Mouse (Mus musculus): ENCODE results near the gene Car6.

Car6 gene

DNA sequence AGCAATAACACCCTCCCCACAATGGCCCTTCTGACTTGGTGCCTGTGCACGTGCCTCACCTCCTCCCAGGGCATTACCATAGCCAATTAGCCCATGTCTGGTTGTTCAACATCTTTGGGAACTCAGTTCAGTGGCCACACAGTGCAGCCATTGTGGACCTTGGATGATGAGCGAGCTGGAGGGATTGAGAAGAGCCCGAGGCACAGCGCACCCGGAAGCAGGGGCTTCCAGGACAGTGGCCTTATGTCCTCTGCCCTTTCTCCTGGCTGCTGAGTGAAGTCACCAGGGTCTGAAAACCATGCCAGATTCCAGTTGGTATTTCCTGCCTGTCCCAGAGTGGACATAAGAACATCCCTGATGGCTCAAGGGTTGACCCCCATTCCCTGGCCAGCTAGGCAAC, at the start of gene Car6:
Car6 (minus strand) TSS at position 101 of the 400 bp plus-strand sequence.
- no peak for DNase-seq (ENCODE audit: low read depth)

DNA sequence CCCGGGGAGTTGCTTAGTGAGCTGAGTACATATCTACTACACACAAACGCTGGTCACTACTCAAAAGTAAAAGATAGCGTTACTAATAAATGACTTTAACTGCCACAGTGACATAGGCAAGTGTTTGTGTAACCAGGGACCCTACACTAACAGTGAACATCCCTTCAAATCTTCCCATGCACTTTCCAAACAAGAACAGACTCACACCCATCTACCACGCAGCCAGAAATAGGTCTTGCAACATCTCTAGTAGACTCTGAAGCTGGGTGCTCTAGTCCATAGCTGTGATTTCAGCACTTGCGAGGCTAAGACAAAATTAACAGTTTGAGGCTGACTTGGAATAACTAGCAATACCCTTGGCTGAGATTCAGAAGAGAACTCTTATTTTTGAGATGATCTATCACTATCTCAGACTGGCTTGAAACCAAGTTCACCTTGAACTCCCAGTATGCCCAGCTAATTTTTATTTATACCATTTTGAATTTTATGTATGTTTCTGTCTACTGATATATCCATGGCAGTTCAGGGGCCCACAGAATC, 48.7 kb upstream of the Car6 start:
- no peak for DNase-seq (ENCODE audit: low read depth)

DNA sequence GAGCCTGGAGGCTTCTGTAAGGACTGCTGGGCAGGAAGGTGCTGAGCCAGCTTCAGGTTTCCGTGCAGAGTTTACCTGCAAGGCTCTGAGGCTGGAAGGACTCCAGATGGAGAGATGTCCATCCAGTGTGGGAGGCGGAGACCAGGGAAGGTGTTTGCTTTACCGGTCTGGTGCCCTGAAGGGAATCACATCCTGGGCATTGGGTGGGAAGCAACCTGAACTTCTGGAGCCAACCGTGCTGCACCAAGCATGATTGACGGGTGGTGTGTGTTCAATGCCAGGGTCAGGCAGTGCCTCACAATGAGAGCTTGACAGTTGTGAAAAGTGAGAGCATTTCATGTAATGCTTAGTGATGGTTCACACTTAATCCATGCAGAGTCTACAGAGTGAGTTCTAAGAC, 47.8 kb upstream of the Car6 start:
- DNase-seq (ENCODE audit: low read depth): no peak

DNA sequence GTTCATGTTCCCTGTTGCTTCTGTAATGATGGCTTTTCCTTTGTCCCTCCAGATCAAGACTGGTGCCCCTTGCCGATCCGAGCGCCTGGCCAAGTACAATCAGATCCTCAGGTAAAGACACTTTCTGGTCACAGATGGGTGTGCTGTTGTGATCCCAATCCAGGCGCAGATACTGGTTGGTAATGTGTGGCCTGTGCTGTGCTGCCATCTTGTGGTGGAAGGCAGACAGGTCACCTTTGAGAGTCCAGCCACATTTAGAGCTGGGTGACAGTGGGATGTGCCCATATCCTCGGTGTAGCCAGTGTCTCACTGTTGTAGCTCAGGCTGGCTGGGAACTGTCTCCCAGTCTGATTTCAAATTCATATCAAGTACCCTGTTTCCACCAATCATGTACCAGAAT, 46.9 kb upstream of the Car6 start:
- DNase-seq (ENCODE audit: low read depth): no peak

DNA sequence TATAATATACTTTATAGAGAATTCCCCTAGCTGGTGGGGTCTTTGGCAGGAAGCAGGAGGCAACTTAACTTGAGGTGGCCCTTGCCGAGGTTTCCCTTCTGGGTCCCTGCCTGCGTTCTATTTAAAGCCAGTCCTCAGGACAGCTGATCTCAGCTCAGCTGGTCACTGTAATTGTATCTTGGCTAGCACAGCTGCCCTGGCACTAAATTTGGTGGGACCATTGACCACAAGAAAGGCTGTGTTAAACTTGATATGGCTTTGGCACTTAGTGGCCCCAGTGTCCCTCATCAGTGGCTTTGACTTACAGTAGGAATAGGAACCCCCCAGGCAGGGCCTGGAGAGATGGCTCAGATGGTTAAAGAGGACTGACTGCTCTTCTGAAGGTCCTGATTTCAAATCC, 44.7 kb upstream of the Car6 start:
- no peak for DNase-seq (ENCODE audit: low read depth)

DNA sequence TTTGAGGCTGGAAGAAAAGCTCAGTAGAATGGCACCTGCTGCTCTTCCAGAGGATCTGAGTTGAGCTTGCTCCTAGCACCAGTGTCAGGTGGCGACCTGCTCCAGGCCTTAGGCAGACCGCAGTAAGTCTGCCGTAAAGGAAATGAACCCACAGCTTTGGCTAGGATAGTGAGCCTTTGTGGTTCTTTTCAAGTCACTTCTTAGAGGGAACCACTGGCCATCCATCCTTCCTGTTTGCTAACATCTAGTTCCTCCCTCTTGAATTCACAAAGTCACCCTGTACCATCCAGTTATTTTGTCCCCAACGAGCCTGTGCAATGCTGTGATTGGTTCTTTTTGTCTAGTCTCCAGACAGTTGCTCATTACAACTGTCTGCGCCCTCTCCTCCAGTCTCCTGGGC, 41.6 kb upstream of the Car6 start:
- DNase-seq (ENCODE audit: low read depth): no peak

DNA sequence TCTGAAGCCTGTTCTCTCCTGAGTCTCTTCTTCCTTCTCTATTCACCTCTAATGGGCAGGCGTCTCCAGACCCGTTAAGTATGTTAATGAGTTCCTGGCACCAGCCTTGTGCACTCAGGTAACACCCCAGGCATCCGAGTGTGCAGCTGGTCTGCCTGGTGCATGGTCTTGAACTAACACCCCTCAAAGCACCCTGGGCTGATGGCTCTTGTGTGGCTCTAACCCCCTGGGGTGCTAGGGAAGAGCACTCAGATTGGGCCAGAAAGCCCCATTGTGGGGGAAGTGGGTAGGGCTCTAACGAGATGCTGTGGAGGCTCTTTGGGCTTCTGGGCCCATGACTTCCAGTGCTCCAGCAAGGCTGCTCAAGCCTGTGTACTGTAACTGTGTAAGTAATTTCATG, 40.6 kb upstream of the Car6 start:
- no peak for DNase-seq (ENCODE audit: low read depth)

DNA sequence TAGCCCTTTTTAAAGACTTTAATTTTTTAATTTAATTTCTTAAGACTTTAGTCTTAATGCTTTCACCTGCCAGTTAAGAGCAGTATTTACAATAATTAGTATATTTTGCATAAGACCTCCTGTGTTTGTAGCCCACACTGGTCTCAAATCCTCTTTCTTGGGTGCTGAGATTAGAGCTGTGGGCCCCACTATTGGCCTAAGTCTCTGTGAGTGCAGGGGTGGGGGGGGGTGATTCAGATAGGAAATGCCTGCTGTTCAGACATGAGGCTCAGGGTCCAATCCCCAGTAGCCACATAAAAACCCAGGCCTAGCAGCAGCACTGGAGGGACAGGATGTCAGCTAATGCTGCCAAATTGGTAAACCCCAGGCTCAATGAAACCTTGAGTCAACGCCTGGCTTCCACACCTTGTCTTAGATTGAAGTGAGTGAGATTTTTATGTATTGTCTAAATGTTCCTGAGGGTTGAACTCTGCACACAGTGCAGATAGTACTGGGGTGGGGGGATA, 39.3 kb upstream of the Car6 start:
- DNase-seq (ENCODE audit: low read depth): no peak

DNA sequence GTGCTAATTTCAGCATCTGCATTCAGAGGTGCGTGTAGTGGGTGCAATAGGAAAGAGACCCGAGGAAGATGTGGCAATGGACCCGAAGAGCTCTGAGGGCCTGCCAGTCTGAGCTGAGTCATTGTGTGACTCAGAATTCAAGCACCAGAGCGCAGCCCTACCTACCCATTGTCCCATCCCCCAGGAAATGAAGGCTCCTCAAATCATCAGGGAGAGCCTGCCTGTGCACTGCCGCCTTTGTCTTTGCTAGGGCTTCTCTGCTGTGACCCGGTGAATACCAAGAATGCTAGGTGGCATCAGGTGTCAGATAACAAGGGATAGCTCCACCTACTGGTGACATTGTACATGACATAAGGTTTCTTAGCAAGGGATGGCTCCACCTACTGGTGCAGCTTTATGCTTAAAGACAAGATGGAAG, 38.8 kb upstream of the Car6 start:
- DNase-seq (ENCODE audit: low read depth): peak; percentile 91

DNA sequence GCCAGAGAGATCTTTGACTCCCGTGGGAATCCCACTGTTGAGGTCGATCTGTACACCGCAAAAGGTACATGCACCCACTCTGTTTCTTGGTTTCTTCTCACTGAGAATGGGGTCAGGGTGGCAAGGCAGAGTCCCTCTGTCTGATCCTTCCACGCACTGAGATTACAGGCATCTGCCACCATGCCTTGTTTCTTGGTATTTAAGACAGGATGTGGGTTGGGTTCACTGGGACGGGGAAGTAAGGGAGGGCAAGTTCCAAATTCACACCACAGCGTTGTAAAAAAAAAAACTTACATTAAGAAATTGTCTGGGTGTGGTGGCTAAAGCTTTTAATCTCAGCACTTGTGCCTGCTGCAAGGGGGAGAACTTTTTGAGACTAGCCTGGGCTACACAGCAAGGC, 38.4 kb upstream of the Car6 start:
- no peak for DNase-seq (ENCODE audit: low read depth)

DNA sequence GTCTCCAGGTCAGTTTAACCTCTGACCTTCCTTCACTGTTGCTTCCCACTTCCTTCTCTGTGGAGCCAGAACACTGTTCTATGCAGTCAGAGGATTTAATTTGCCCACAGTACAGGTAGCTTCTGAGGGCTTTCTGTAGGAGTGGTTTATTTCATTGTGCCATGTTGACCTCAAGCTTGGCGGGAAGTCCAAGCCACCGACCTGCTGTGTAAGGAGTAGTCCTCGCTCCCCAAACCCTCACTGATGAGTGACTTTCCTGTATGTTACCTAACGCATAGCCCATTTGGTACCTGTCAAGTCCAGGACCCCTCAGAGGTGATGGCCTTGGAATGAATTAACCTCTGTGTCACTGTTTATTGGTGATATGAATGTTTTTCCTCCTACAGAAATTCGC, 38.0 kb upstream of the Car6 start:
- DNase-seq (ENCODE audit: low read depth): no peak

DNA sequence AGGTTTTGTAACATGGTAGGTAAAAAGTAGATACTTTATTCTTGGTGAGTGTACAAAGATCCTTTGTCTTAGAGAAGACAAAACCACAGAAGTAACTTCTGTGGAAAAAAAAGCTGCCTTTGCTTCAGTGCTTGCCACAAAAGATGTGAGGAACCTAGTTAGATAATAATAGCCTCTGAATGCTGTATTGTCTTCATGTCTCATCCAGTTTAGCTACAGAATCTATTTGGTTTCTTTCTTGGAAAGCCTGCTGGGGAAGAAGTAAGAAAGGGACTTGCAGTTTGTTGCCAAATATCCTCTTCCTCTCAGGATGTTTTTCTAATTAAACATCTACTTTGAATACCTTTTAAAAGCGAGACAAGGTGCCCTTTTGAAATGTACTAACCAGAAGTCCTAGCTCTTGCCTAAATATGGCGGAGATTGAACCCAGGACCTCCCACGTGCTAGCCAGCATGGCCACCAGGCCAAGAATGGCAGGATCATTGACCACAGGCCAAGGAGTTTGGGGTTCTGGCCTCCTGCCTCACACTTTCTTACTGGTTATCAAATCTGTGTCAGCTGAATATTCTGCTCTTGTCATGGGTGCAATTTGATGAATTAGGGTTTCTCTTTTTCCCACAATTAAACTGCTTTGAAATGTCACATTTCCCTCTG, 37.4 kb upstream of the Car6 start:
- no peak for DNase-seq (ENCODE audit: low read depth)

DNA sequence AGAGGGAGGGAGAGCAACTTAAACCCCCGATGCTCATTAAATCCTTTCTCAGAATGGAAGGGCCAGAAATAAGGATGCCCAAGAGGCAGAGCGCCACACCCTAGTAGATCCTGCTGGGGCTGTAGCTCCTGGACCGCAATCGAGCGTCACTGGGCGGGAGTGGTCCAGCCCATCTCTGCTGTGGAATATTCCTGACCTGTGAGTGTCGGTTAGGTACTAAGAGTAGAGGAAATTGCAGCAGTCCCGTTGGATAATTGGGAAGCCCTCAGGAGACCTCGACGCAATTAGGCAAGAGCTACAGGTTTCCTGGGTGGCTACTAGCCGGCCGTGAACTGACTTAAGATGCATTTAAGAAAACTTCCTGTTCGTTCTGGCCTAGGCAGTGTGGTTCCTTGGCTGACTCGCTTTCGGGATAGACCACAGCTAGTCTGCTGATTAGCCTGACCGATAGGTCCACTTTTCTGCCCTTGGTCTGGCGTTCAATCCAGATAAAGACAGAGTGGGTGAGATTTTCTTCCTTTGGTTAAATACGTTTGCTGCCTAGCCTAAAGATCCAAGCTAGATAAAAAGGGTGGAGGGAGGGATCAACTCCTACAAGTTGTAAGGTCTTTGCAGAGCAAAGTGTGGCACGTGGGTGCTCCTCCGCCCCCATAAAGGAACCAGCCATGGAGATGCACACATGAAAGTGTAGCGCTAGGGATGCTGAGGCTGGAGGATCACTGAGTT, 36.7 kb upstream of the Car6 start:
- no peak for DNase-seq (ENCODE audit: low read depth)

DNA sequence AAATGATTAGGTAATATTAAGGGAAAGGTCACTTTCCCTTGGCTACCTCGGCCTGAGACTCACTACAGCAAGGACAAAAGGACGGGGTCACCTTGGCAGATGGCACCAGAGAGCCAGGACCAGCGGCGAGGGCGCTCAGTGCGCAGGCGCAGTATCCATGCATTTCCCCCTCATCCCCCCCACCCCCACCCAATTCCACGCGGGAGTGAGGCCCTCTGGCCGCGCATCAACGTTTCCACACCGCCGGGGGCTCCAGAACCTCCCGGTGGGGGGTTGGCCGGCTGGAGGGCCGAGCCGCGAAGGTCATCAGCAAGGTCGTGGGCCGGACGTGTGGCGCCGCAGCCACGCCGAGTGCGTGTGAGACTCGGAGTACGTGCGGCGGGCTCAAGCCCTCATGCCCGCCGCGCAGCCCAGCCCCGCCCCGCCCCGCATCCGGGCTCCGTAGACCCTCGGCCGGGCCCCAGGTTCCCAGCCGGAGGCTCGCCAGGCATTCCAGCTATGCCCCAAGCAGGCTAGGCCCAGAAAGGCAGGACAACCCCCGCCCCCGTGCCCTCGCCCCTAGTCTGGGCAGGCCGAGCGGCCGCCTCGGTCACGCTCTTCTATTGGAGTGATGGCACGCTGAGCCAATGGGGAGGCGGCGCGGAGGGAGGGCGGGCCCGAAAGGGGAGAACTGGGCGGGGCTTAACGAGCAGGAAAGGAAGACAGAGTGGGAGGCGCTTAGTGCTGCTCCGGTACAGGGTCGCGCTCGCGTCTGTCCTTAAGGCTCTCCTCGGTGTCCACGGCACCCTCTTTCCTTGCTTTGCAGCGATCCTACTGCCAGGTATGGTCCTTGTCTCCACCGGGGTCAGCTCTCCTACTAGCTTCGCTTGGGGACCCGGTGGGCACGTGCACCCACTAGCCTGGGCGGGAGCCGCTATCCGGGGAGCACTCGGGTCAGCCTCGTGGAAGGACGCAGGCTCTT, 35.7 kb upstream of the Car6 start, which contains the start of gene Eno1:
Eno1 (plus strand) TSS at position 201 of the 961 bp plus-strand sequence.
- peak; percentile 97 for DNase-seq (ENCODE audit: low read depth)

DNA sequence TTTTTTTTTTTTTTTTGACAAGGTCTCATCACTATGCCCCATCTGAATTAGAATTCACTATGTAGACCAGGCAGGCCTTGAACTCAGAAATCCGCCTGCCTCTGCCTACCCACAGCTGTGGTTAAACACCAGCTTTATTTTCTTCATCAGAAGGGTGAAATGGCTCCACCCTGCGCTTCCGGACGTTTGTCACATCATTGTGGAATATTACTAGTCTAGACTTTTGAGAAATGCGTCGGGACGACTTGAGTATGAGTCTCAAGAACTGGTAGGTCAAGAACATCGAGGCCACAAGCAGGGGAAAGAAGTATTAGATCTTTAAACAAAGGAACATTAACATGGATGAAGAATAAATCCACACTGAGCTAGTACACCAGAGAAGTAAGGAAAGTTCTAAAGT, 34.9 kb upstream of the Car6 start:
- no peak for DNase-seq (ENCODE audit: low read depth)

DNA sequence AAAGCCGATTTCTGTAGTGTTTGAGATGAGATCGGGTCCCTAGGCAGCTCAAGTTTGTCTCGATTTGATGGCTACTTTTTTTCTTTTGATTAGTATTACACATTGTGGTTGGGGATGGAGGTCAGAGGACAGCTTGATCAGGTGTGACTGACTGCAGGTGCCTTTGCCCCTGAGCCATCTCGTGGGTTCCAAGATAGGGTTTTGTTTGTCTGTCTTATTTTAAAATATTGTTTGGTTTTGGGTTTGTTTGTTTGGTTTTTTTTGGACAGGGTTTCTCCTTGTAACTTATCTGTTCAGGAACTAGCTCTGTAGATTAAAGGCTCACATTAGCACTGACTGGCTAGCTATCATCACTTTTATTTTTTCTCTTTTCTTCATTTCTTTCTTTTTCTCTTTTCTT, 34.5 kb upstream of the Car6 start:
- no peak for DNase-seq (ENCODE audit: low read depth)

DNA sequence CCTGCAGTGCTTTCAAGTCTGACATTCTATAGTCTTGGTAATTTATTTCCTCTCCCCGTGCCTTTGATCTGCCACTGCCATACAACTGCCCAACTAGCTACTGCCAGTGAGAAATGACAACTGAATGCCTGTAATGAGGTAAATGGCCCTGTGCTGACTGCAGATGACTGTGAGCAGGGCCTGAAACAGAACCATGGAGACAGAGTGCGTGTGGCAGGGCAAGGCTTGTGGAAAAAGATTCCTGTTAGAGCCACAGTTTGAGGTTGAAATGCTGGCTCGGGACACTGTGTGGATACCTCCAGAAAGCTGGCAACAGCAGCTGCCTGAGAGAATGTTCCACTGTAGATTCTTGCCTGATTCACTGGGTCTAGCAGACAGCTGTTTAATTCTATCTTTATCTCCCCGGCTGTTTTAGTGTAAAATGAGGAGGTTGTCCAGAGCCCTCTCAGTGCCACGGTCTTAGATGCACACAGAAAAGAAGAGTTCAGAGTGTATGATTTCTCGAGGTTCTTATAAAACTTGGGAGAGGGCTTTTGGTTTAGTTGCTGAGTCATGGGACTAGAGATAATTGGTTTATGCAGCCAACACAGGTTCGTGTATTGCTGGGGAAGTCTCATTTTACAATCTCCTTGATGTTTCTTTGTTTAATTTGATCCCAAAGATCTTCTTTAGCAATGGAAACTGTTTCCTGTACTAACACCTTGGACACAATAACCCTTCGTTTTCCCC, 33.6 kb upstream of the Car6 start:
- DNase-seq (ENCODE audit: low read depth): no peak

DNA sequence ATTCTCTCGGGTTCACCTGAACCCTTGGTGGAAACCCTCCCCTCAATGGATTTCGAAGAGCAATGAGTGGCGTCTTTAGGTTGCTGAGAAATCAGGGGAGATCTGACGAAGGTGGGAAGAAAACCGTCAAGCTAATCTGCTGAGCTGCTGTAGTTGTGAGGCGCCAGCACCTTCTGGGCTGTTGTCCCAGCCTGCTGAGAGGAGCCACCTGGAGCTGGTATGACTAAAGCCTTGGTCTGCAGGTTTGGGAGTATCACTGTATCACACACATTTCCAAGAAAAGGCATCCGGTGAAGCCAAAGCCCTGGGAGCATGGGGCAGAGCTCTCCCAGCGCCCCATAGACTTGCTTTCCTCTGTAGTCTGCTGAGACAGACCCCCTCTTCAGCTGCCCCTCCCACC, 30.7 kb upstream of the Car6 start:
- DNase-seq (ENCODE audit: low read depth): no peak

DNA sequence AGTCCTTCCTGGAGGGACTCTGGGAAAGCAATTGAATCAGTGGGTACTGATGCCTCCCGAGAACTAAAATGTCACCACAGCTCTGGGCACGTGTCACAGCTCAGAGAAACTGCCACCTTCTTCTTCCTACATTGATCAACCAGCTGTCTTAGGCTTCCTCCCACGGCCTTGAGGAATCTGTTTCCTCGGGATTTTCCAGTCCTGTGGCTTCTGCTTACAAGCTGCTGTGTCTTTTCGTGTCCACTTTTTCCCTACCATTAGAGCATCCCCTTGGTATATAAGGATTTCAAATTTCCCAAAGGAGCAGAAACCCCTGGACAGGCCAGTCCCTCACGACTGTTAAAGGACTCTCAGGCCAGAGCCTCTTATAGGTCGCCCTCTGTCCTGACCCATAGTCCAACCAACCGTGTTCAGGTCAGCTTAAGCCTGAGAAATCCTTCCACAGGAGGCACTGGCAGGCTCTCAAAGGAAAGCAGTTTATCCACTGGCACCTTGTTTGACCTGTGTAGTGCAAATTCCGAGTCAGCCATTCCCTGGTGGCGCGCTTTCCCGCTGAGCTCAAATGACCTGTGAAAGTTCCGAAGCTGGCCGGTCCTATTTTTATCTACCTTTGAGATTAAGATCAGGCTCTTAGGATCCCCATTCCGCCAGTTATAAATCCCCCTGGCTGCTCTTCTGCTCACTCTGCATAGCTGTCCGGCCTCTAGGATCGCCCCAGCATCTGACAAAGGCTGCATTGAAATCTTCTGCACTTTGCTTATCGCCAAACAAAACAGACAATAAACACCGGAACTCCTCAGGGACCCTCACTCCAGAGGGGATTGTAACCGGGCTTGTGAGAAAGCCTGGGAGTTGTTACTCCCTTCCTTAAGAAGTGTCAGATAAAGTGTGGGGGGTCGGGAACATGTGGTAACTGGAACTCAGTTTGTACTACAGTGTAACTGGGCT, 29.6 kb upstream of the Car6 start:
- DNase-seq (ENCODE audit: low read depth): no peak

DNA sequence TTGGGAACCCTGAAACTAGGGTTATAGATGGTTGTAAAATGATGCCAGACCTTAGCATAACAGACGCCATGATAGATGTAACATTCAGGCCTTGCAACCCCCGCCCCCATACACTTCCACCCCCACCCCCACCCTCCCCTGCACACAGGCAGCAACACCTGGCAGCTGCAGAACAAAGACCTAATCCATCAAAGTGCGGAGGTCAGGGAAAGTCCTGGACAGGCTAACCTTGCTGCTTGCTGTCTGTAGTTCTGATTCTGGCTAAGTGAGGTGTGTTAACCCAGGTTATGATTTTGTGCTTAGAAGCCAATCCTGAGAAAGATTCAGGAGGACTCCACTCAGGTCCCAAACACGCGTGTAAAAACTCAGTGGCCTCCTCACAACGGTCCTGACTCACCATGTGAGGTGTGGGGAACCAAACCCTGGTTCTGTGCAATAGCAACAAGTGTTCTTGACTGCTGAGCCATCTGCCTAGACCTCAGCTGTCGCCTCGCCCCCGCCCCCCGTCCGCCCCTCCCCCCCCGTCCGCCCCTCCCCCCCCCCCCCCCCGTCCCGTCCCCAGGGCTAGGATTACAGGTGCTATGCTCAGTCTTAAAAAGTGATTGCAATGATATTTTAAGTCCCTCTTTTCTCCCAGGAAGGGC, 28.7 kb upstream of the Car6 start:
- no peak for DNase-seq (ENCODE audit: low read depth)
